Mouse (Mus musculus): ENCODE results near the gene Gm20765. TPM values are rescaled to one million over a fixed set of nuclear protein-coding genes. Genes with fewer than 3 reads are reported as not detected.
"Not testable (repeated sequence)": the region's sequence is repeated elsewhere in the genome, so short reads cannot be mapped to it uniquely, and the experiment has no call there.

Gene Gm20765
- total RNA-seq (2014; rRNA removed; ENCODE audit: low replicate concordance) (not detected in 2 replicates), polyA plus RNA-seq (2015; fragmentation: Nextera tagmentation; extraction: Ambion mirVana) (not detected in 2 replicates)

DNA sequence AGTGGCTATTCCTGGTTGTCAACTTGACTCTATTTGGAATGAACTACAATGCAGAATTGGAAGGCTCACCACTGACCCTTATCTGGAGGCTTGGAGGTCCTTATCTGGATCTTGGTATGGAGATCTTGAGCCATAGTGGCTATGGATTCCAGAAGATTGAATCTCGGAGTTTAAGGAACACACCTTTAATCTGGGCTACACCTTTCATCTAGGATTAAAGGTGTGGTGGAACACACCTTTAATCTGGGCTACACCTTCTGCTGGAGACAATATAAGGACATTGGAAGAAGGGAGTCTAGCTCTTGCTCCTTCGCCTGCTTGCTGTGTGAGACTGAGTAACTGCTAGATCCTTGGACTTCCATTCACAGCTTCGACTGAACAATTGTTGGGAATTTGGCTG is at the start of gene Gm20765:
Gm20765 (plus strand) TSS at position 301 of the 400 bp plus-strand sequence.
- not testable (repeated sequence) for H3K27me3 ChIP-seq (ENCODE audit: control insufficient read depth, insufficient read depth, low read length); H3K9ac ChIP-seq (replicated peaks; ENCODE audit: low read depth, low read length); DNase-seq (ENCODE audit: low spot score); H3K4me3 ChIP-seq (ENCODE audit: low read depth, low read length); H3K4me2 ChIP-seq (ENCODE audit: low read depth, low read length); H3K27ac ChIP-seq (ENCODE audit: low read depth); H3K9me3 ChIP-seq (replicated peaks; ENCODE audit: control insufficient read depth, low read length); H3K4me1 ChIP-seq (ENCODE audit: control insufficient read depth, insufficient read depth); H3K36me3 ChIP-seq (replicated peaks; ENCODE audit: control insufficient read depth, insufficient read depth, low read length); ATAC-seq (ENCODE audit: insufficient read depth, low read depth)
- WGBS = no CpG with 5 or more reads among the region's 3 CpGs

DNA sequence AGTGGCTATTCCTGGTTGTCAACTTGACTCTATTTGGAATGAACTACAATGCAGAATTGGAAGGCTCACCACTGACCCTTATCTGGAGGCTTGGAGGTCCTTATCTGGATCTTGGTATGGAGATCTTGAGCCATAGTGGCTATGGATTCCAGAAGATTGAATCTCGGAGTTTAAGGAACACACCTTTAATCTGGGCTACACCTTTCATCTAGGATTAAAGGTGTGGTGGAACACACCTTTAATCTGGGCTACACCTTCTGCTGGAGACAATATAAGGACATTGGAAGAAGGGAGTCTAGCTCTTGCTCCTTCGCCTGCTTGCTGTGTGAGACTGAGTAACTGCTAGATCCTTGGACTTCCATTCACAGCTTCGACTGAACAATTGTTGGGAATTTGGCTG is 42.6 kb upstream of the Gm20765 start, which contains the start of gene Gm21293:
Gm21293 (plus strand) TSS at position 301 of the 400 bp plus-strand sequence.
- not testable (repeated sequence) for H3K27ac ChIP-seq (ENCODE audit: low read depth); H3K36me3 ChIP-seq (replicated peaks; ENCODE audit: control insufficient read depth, insufficient read depth, low read length); H3K4me2 ChIP-seq (ENCODE audit: low read depth, low read length); DNase-seq (ENCODE audit: low spot score); H3K27me3 ChIP-seq (ENCODE audit: control insufficient read depth, insufficient read depth, low read length); ATAC-seq (ENCODE audit: insufficient read depth, low read depth); H3K4me1 ChIP-seq (ENCODE audit: control insufficient read depth, insufficient read depth); H3K4me3 ChIP-seq (ENCODE audit: low read depth, low read length); H3K9ac ChIP-seq (replicated peaks; ENCODE audit: low read depth, low read length); H3K9me3 ChIP-seq (replicated peaks; ENCODE audit: control insufficient read depth, low read length)
- no CpG with 5 or more reads among the region's 3 CpGs for WGBS

- H3K4me1 ChIP-seq (ENCODE audit: control insufficient read depth, insufficient read depth); H3K36me3 ChIP-seq (replicated peaks; ENCODE audit: control insufficient read depth, insufficient read depth, low read length); H3K27me3 ChIP-seq (ENCODE audit: control insufficient read depth, insufficient read depth, low read length); H3K4me3 ChIP-seq (ENCODE audit: low read depth, low read length); H3K9ac ChIP-seq (replicated peaks; ENCODE audit: low read depth, low read length); ATAC-seq (ENCODE audit: insufficient read depth, low read depth); H3K4me2 ChIP-seq (ENCODE audit: low read depth, low read length); DNase-seq (ENCODE audit: low spot score); H3K27ac ChIP-seq (ENCODE audit: low read depth); H3K9me3 ChIP-seq (replicated peaks; ENCODE audit: control insufficient read depth, low read length): not testable (repeated sequence)
- WGBS = no CpG with 5 or more reads among the region's 3 CpGs
Measured at GRCm38 (mm10) chr10:104151197-104151596, 34.1 kb upstream of the Gm20765 start, which contains the start of gene Gm6763. Gm6763 (plus strand) TSS chr10:104151497.

- H3K4me2 ChIP-seq (ENCODE audit: low read depth, low read length); ATAC-seq (ENCODE audit: insufficient read depth, low read depth); H3K4me1 ChIP-seq (ENCODE audit: control insufficient read depth, insufficient read depth); H3K36me3 ChIP-seq (replicated peaks; ENCODE audit: control insufficient read depth, insufficient read depth, low read length); DNase-seq (ENCODE audit: low spot score); H3K27ac ChIP-seq (ENCODE audit: low read depth); H3K4me3 ChIP-seq (ENCODE audit: low read depth, low read length); H3K9ac ChIP-seq (replicated peaks; ENCODE audit: low read depth, low read length); H3K27me3 ChIP-seq (ENCODE audit: control insufficient read depth, insufficient read depth, low read length); H3K9me3 ChIP-seq (replicated peaks; ENCODE audit: control insufficient read depth, low read length): not testable (repeated sequence)
- no CpG with 5 or more reads among the region's 3 CpGs for WGBS
Measured at GRCm38 (mm10) chr10:104159706-104160105, 25.6 kb upstream of the Gm20765 start, which contains the start of gene Gm8764. Gm8764 (plus strand) TSS chr10:104160006.

DNA sequence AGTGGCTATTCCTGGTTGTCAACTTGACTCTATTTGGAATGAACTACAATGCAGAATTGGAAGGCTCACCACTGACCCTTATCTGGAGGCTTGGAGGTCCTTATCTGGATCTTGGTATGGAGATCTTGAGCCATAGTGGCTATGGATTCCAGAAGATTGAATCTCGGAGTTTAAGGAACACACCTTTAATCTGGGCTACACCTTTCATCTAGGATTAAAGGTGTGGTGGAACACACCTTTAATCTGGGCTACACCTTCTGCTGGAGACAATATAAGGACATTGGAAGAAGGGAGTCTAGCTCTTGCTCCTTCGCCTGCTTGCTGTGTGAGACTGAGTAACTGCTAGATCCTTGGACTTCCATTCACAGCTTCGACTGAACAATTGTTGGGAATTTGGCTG is 17.1 kb upstream of the Gm20765 start, which contains the start of gene Gm21304:
Gm21304 (plus strand) TSS at position 301 of the 400 bp plus-strand sequence.
- not testable (repeated sequence) for H3K9ac ChIP-seq (replicated peaks; ENCODE audit: low read depth, low read length); H3K36me3 ChIP-seq (replicated peaks; ENCODE audit: control insufficient read depth, insufficient read depth, low read length); H3K4me2 ChIP-seq (ENCODE audit: low read depth, low read length); H3K9me3 ChIP-seq (replicated peaks; ENCODE audit: control insufficient read depth, low read length); H3K4me1 ChIP-seq (ENCODE audit: control insufficient read depth, insufficient read depth); H3K27me3 ChIP-seq (ENCODE audit: control insufficient read depth, insufficient read depth, low read length); DNase-seq (ENCODE audit: low spot score); H3K4me3 ChIP-seq (ENCODE audit: low read depth, low read length); H3K27ac ChIP-seq (ENCODE audit: low read depth); ATAC-seq (ENCODE audit: insufficient read depth, low read depth)
- WGBS = no CpG with 5 or more reads among the region's 3 CpGs

DNA sequence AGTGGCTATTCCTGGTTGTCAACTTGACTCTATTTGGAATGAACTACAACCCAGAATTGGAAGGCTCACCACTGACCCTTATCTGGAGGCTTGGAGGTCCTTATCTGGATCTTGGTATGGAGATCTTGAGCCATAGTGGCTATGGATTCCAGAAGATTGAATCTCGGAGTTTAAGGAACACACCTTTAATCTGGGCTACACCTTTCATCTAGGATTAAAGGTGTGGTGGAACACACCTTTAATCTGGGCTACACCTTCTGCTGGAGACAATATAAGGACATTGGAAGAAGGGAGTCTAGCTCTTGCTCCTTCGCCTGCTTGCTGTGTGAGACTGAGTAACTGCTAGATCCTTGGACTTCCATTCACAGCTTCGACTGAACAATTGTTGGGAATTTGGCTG is 8.6 kb upstream of the Gm20765 start, which contains the start of gene Gm21312:
Gm21312 (plus strand) TSS at position 301 of the 400 bp plus-strand sequence.
- not testable (repeated sequence) for H3K27ac ChIP-seq (ENCODE audit: low read depth); H3K9ac ChIP-seq (replicated peaks; ENCODE audit: low read depth, low read length); DNase-seq (ENCODE audit: low spot score); H3K27me3 ChIP-seq (ENCODE audit: control insufficient read depth, insufficient read depth, low read length); H3K4me3 ChIP-seq (ENCODE audit: low read depth, low read length); ATAC-seq (ENCODE audit: insufficient read depth, low read depth); H3K36me3 ChIP-seq (replicated peaks; ENCODE audit: control insufficient read depth, insufficient read depth, low read length); H3K4me1 ChIP-seq (ENCODE audit: control insufficient read depth, insufficient read depth); H3K9me3 ChIP-seq (replicated peaks; ENCODE audit: control insufficient read depth, low read length); H3K4me2 ChIP-seq (ENCODE audit: low read depth, low read length)
- WGBS = no CpG with 5 or more reads among the region's 3 CpGs

DNA sequence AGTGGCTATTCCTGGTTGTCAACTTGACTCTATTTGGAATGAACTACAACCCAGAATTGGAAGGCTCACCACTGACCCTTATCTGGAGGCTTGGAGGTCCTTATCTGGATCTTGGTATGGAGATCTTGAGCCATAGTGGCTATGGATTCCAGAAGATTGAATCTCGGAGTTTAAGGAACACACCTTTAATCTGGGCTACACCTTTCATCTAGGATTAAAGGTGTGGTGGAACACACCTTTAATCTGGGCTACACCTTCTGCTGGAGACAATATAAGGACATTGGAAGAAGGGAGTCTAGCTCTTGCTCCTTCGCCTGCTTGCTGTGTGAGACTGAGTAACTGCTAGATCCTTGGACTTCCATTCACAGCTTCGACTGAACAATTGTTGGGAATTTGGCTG is 8.4 kb downstream of the Gm20765 start, which contains the start of gene Gm4340:
Gm4340 (plus strand) TSS at position 301 of the 400 bp plus-strand sequence.
- H3K4me2 ChIP-seq (ENCODE audit: low read depth, low read length); H3K9me3 ChIP-seq (replicated peaks; ENCODE audit: control insufficient read depth, low read length); H3K4me3 ChIP-seq (ENCODE audit: low read depth, low read length); H3K27ac ChIP-seq (ENCODE audit: low read depth); H3K4me1 ChIP-seq (ENCODE audit: control insufficient read depth, insufficient read depth); H3K36me3 ChIP-seq (replicated peaks; ENCODE audit: control insufficient read depth, insufficient read depth, low read length); DNase-seq (ENCODE audit: low spot score); H3K9ac ChIP-seq (replicated peaks; ENCODE audit: low read depth, low read length); H3K27me3 ChIP-seq (ENCODE audit: control insufficient read depth, insufficient read depth, low read length); ATAC-seq (ENCODE audit: insufficient read depth, low read depth): not testable (repeated sequence)
- no CpG with 5 or more reads among the region's 3 CpGs for WGBS

Measured in heart, postnatal 0 days (tissue).